Mouse (Mus musculus) megakaryocyte, embryonic 14.5 days (primary cell): ENCODE measurements around the gene Ech1.

Experiments used
- FLI1 ChIP-seq: IDR thresholded peaks from 2 replicates; pipeline ENCODE4 v1.6.1; 2012; ENCODE audit warnings: low read length, inconsistent platforms, mixed read lengths
- GATA1 ChIP-seq: IDR thresholded peaks from 3 replicates; pipeline ENCODE4 v1.6.1; 2012; ENCODE audit warnings: mixed read lengths, low read length, inconsistent platforms, borderline replicate concordance

- TF ChIP-seq GATA1 (no peak), FLI1 (no peak)
Measured at GRCm38 (mm10) chr7:28812436-28812835, 12.6 kb upstream of the Ech1 start.
